In the genomic region with DNA sequence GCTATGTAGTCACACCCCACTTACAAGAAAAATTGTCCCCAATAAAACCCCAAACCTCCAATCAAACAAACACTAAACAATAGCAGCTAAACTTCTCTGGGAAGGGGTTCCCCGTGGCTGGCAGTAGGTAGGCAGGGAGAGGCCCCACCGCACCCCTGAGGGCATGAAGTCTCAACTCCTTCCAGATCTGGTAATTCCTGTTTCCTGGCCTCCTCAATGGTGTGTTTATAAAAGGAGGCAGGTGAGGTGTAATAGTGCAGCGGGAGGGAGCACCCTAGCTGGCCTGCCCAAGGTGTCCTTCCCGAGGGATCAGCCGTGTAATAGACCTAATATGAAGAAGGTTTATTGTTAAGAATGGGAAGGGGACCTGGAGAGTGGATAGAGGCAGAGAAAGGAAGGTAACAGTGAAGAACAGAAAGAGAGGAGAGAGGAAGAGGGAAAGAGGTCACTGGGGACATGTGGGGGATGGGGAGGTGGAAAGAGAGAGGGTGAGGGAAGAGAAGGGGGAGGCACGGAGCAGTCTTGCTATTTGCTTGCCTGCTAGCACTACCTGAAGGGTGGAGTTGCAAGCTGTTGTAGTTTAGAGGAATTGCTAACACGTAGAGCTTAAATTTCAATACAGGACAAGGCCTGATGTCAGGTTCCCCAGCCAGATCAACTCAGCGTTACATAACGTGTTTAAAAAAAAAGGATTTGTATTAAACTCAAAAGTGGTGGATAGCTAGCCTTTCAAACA, we compare ENCODE assay signal across 7 mouse cellular contexts. TPM values are rescaled to one million over a fixed set of nuclear protein-coding genes. Genes with fewer than 3 reads are reported as not detected.
A peak's percentile ranks its signal among the peaks of the same experiment; 100 is the strongest.
DNase-seq lines count a peak whose midpoint lies in the region; ATAC-seq and TF ChIP-seq lines count a peak whose summit lies in the region.

No protein-coding gene starts in this region.

- no peaks in the 10 kb centered on the region for H3K9me3 ChIP-seq in kidney, embryonic 14.5 days (ENCODE audit: control insufficient read depth, low read length)
- H3K9me3 ChIP-seq in embryonic facial prominence, embryonic 10.5 days: no peaks in the 10 kb centered on the region
- no peaks in the 10 kb centered on the region for H3K9me3 ChIP-seq in liver, embryonic 14.5 days (ENCODE audit: control insufficient read depth, low read length)

- H3K4me3 ChIP-seq in kidney, embryonic 14.5 days (ENCODE audit: low read length): no peak overlapping the region
- H3K4me3 ChIP-seq in embryonic facial prominence, embryonic 10.5 days: no peak overlapping the region
- no peak overlapping the region for H3K4me3 ChIP-seq in liver, embryonic 14.5 days (ENCODE audit: insufficient read depth in 1 of 2, low read depth in 2 of 2, low read length in 2 of 2)

- H3K36me3 ChIP-seq in kidney, embryonic 14.5 days (ENCODE audit: control insufficient read depth, insufficient read depth, low read length): no peaks in the 10 kb centered on the region
- no peaks in the 10 kb centered on the region for H3K36me3 ChIP-seq in embryonic facial prominence, embryonic 10.5 days (replicated peaks)
- no peaks in the 10 kb centered on the region for H3K36me3 ChIP-seq in liver, embryonic 14.5 days (replicated peaks; ENCODE audit: control insufficient read depth, insufficient read depth, low read depth)

- no peak for TF ChIP-seq CTCF in liver, embryonic 14.5 days (IDR thresholded peaks at IDR 0.05; ENCODE audit: low read depth)

- TF ChIP-seq EP300 in liver, embryonic 14.5 days (IDR thresholded peaks at IDR 0.05; ENCODE audit: low read depth): no peak

- no peak for DNase-seq in kidney, postnatal 4 days
- DNase-seq in embryonic facial prominence, embryonic 10.5 days (ENCODE audit: low spot score): peak; percentile 30
- no peak for DNase-seq in liver, embryonic 14.5 days (ENCODE audit: low read depth in 3 of 3, low spot score in 3 of 3)
- DNase-seq in c-Kit-positive CD71-positive TER-119-positive erythroid progenitor cells, embryonic 14.5 days (ENCODE audit: low spot score): no peak
- DNase-seq in cerebellum, postnatal 36 days: no peak

- H3K9ac ChIP-seq in kidney, embryonic 14.5 days (ENCODE audit: low read depth, low read length): no peak overlapping the region
- H3K9ac ChIP-seq in liver, embryonic 14.5 days (replicated peaks): peak overlapping the region; percentile 18; the same call in 1 of the 2 replicates

- no peaks in the 10 kb centered on the region for H3K27me3 ChIP-seq in kidney, embryonic 14.5 days (ENCODE audit: control insufficient read depth, insufficient read depth, low read length)
- no peaks in the 10 kb centered on the region for H3K27me3 ChIP-seq in embryonic facial prominence, embryonic 10.5 days (replicated peaks; ENCODE audit: low read depth, poor library complexity, severe bottlenecking)
- H3K27me3 ChIP-seq in liver, embryonic 14.5 days (ENCODE audit: control insufficient read depth, insufficient read depth, low read length): no peaks in the 10 kb centered on the region

- no peaks in the 10 kb centered on the region for H3K4me1 ChIP-seq in kidney, embryonic 14.5 days (ENCODE audit: control insufficient read depth, insufficient read depth, low read length)
- peaks cover 11% of the 10 kb centered on the region for H3K4me1 ChIP-seq in embryonic facial prominence, embryonic 10.5 days
- peaks cover 0 to 7% of the 10 kb centered on the region in 2 experiments; a peak in 2 of 4 replicates for H3K4me1 ChIP-seq in liver, embryonic 14.5 days (replicated peaks; ENCODE audit: control insufficient read depth in 2 of 2, insufficient read depth in 2 of 2, low read length in 1 of 2)

- 75% methylated on average over 9 of the region's 9 CpGs for WGBS in kidney, embryonic 14.5 days
- 80% methylated on average over 9 of the region's 9 CpGs for WGBS in embryonic facial prominence, embryonic 10.5 days
- 75% methylated on average over 9 of the region's 9 CpGs for WGBS in liver, embryonic 14.5 days (ENCODE audit: insufficient replicate concordance)

- peak; percentile 13; the same call in 1 of the 2 replicates for ATAC-seq in kidney, embryonic 14.5 days (ENCODE audit: low FRiP score, low TSS enrichment)
- peak; percentile 9; the same call in 1 of the 2 replicates for ATAC-seq in erythroid progenitor cell, adult 5-6 weeks (replicated peaks; ENCODE audit: low FRiP score, poor library complexity, severe bottlenecking)
- ATAC-seq in liver, embryonic 14.5 days (ENCODE audit: insufficient read depth): peak; percentile 4; the same call in 1 of the 2 replicates

- no peak overlapping the region for H3K4me2 ChIP-seq in kidney, embryonic 14.5 days (replicated peaks; ENCODE audit: low read depth, low read length)
- peak overlapping the region; percentile 64 for H3K4me2 ChIP-seq in liver, embryonic 14.5 days (ENCODE audit: low read depth)

- H3K27ac ChIP-seq in kidney, embryonic 14.5 days (ENCODE audit: low read depth, low read length): peak overlapping the region; percentile 44; the same call in 1 of the 2 replicates
- H3K27ac ChIP-seq in embryonic facial prominence, embryonic 10.5 days (replicated peaks): peak overlapping the region; percentile 65; the same call in 1 of the 2 replicates
- no peak overlapping the region for H3K27ac ChIP-seq in liver, embryonic 14.5 days

RNA-seq across cellular contexts. Expression of a gene that starts 18.9 kb away (rescaled TPM):
- 50.8 and 67.1 TPM in 2 replicates for polyA plus RNA-seq in kidney, embryonic 14.5 days (2014; fragmentation: Nextera tagmentation; extraction: Ambion mirVana)
- polyA plus RNA-seq in embryonic facial prominence, embryonic 10.5 days (2016; fragmentation: Nextera tagmentation; extraction: Ambion mirVana): 45.7 and 46.9 TPM in 2 replicates
- 3,888 and 3,969 TPM in 2 replicates for total RNA-seq in erythroid progenitor cell, adult 5-6 weeks (2015; ENCODE audit: low replicate concordance)
- total RNA-seq in erythroid progenitor cell, adult 5-6 weeks (2017; ENCODE audit: low replicate concordance): 4,642 and 5,347 TPM in 2 replicates
- polyA plus RNA-seq in liver, embryonic 14.5 days (2012; rRNA removed): 48.0 and 97.2 TPM in 2 replicates
- 118 and 129 TPM in 2 replicates for polyA plus RNA-seq in liver, embryonic 14.5 days (2014; fragmentation: Nextera tagmentation; extraction: Ambion mirVana)
